Mouse (Mus musculus) cortical plate, adult 2 months (tissue): ENCODE measurements around the gene Sertad4. TPM values are rescaled to one million over a fixed set of nuclear protein-coding genes. Genes with fewer than 3 reads are reported as not detected.

Experiments
- H3K27ac ChIP-seq: fragments of 200-500 bp; 2 replicates; pipeline ENCODE4 v1.5.1; 2012; ENCODE audit warnings: low read length, control low read depth, inconsistent platforms; ENCODE audit not compliant: insufficient read depth
- H3K4me1 ChIP-seq: fragments of 200-500 bp; 2 replicates; pipeline ENCODE4 v1.6.1; 2011; ENCODE audit warnings: low read length; ENCODE audit not compliant: control insufficient read depth, insufficient read depth
- H3K4me3 ChIP-seq: fragments of 200-500 bp; 2 replicates; pipeline ENCODE4 v1.5.1; 2011; ENCODE audit warnings: mild to moderate bottlenecking, low read length, control low read depth; ENCODE audit not compliant: insufficient read depth
- CTCF ChIP-seq: fragments of 200-500 bp; IDR thresholded peaks from 2 replicates; pipeline ENCODE4 v1.5.1; 2011; ENCODE audit warnings: mild to moderate bottlenecking, control low read depth, low read length; ENCODE audit not compliant: insufficient read depth; ENCODE audit errors: extremely low read depth
- POLR2A ChIP-seq: fragments of 200-500 bp; IDR thresholded peaks from 2 replicates; pipeline ENCODE4 v1.6.1; 2011; ENCODE audit warnings: mild to moderate bottlenecking, low read length, control low read depth; ENCODE audit not compliant: insufficient read depth; ENCODE audit errors: extremely low read depth
- polyA plus RNA-seq: library from polyadenylated mRNA; depleted of rRNA; stranded (reverse); fragments of >200 nt; gene quantifications from 2 replicates; pipeline ENCODE4 v1.2.3, GENCODE M21; 2012; rRNA removed

Gene Sertad4
- polyA plus RNA-seq, result 11.7 and 12.5 TPM in 2 replicates

DNA sequence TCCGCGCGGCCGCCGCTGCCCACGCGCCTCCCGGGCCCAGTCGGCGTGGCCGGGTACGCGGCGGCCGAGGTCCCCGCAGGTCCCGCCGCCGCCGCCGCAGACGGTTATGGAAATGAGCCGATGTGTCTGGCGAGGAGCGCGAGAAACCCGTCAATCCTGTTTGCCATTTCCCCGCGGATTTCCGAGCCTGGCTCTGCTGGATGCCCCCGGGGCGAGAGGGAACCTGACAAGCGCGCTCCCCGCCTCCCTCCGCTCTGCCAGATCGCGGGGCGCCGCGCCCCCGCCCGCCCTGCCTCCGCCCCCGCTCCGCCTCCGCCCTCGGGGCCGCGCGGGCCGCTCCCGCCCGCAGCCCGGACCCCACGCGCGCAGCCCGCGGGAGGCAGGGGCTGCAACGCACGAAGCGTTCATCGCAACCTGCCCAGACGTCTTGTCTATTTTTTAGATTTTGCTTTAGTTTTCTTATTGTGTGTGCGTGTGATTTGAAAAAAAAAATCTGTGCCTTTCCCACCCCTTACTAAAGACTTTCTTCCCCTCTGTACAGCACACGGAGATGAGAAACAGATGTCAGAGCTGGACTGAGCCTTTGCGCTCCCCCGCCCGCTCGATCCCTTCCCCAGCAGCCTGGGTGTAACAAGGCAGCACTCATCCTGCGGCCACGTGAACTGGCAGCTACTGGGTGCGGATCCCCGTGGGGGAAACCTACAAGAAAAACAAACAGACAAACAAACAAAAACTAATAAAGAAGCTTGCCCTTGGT lies at the start of gene Sertad4:
Sertad4 (minus strand) TSS at position 283 of the 757 bp plus-strand sequence.
- no peak for TF ChIP-seq CTCF
- TF ChIP-seq POLR2A, result no peak
- H3K4me3 ChIP-seq, result peak within 1 kb of the TSS; percentile 79
- peaks cover 2% of the 10 kb centered on the region; the same call in 1 of the 2 replicates for H3K4me1 ChIP-seq
- peak within 1 kb of the TSS; percentile 92 for H3K27ac ChIP-seq

GRCm38 (mm10) chr1:192901516-192901915 lies 46.0 kb upstream of the Sertad4 start:
- H3K4me3 ChIP-seq, result no peak overlapping the region
- no peak overlapping the region for H3K27ac ChIP-seq
- 0 out of 2 replicates have a peak, but pooled peaks cover 2% of the 10 kb centered on the region for H3K4me1 ChIP-seq
- TF ChIP-seq CTCF (no peak), POLR2A (no peak)

DNA sequence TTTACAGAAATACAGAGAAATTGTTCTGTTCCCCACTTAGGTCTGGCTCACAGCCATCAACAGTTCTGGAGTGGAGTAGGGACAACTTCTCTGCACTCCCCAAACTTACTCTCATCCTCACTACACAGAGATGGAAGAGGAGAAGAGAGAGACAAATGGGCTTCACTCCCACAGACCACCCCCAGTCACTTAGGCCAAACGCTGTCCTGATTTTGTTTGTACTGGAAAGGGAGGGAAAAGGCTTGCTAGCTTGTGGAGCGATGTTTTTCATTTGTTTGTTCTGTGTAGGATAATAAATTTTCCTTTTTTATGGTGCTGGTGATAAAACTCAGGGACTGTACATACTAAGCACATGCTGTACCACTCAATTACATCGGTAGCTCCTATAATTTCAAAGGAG lies 45.4 kb upstream of the Sertad4 start:
- Histone ChIP-seq H3K4me3 (no peak overlapping the region), H3K4me1 (0 out of 2 replicates have a peak, but pooled peaks cover 2% of the 10 kb centered on the region), H3K27ac (no peak overlapping the region)
- TF ChIP-seq CTCF (no peak), POLR2A (no peak)

- no peak overlapping the region for H3K27ac ChIP-seq
- TF ChIP-seq POLR2A, result no peak
- no peak for TF ChIP-seq CTCF
- H3K4me1 ChIP-seq, result 0 out of 2 replicates have a peak, but pooled peaks cover 2% of the 10 kb centered on the region
- H3K4me3 ChIP-seq, result no peak overlapping the region
Observed at GRCm38 (mm10) chr1:192898742-192899141, 43.2 kb upstream of the Sertad4 start.

GRCm38 (mm10) chr1:192897218-192897617 lies 41.7 kb upstream of the Sertad4 start:
- no peaks in the 10 kb centered on the region for H3K4me1 ChIP-seq
- H3K4me3 ChIP-seq, result no peak overlapping the region
- TF ChIP-seq CTCF, result no peak
- TF ChIP-seq POLR2A, result no peak
- H3K27ac ChIP-seq, result no peak overlapping the region

- Histone ChIP-seq H3K27ac (no peak overlapping the region), H3K4me1 (no peaks in the 10 kb centered on the region), H3K4me3 (no peak overlapping the region)
- no peak for TF ChIP-seq POLR2A
- no peak for TF ChIP-seq CTCF
Observed at GRCm38 (mm10) chr1:192896076-192896475, 40.5 kb upstream of the Sertad4 start.

GRCm38 (mm10) chr1:192890716-192891115 lies 35.2 kb upstream of the Sertad4 start:
- no peak for TF ChIP-seq POLR2A
- no peak for TF ChIP-seq CTCF
- H3K4me3 ChIP-seq, result no peak overlapping the region
- no peak overlapping the region for H3K27ac ChIP-seq
- no peaks in the 10 kb centered on the region for H3K4me1 ChIP-seq

DNA sequence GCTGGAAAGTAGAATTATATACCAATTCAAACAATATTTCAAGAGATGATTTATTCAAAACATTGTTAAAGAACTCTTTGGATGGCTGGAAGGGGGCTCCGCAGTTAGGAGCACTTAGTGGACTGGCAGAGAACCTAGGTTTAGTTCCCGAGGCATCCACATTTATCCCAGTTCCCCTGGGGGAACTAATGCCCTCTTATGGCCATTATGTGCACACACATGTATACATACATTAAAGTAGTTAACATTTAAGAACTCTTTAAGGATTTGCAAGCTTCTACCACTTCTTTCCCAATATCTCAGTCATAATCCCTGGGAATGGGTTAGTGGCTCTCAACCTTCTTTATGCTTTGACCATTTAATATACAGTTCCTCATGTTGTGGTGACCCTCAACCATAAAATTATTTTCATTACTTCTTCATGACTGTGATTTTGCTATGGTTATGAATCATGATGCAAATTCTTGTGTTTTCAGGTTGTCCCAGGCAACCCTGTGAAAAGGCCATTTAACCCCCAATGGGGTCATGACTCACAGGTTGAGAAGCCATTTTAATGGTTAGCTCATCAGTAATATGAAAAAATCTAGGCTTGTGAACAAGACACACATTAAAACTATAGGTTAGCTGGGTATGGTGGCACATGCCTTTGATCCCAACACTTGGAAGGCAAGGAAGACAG lies 27.2 kb upstream of the Sertad4 start:
- Histone ChIP-seq H3K27ac (no peak overlapping the region), H3K4me3 (no peak overlapping the region), H3K4me1 (no peaks in the 10 kb centered on the region)
- TF ChIP-seq POLR2A (no peak), CTCF (no peak)

DNA sequence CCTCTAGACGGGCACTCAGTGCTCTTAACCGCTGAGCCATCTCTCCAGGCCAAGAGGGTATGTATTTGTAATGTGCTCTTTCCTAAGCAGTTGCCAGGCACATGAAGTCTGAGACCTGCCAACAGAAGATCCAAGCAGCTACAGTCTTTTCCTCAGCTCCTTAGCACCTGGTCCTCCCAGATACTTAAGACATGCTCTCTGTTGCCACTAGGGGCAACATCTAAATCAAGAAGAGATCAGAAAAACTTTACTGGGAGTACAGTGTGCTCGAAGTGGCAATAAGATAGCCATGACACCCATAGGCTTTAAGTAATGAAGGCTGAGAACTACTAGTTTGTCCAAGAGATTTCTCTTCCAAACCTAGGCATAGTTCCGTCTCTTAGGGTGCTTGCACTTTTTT lies 24.6 kb upstream of the Sertad4 start:
- Histone ChIP-seq H3K4me1 (no peaks in the 10 kb centered on the region), H3K4me3 (no peak overlapping the region), H3K27ac (no peak overlapping the region)
- TF ChIP-seq CTCF (peak; percentile 19; the same call in 1 of the 2 replicates), POLR2A (no peak)

DNA sequence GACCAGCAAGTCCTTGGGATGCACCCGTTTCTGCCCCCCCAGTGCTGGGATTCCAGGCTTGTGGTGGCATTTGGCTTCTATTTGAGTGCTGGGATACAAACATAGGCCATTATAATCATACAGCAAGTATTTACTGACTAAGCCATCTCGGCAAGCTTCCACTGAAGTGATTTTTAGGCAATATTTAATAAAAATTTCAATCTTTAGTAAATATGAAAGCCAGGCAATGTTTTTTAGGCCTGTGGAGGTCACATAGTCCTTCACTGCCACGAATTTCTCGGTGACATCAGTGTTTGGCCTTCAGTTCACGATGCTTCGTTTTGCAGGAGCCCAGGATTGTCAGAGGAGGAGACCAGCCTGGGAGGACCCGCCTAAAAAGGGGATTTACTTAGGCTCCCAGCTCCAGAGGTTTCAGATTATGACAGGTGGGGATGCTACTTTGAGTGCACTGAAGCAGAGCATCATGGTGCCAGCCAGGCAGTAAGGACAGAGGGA lies 23.6 kb upstream of the Sertad4 start:
- TF ChIP-seq CTCF (no peak), POLR2A (no peak)
- H3K4me3 ChIP-seq, result no peak overlapping the region
- no peak overlapping the region for H3K27ac ChIP-seq
- no peaks in the 10 kb centered on the region for H3K4me1 ChIP-seq
